10 mouse cellular contexts compared by ENCODE assay signal in the genomic region with DNA sequence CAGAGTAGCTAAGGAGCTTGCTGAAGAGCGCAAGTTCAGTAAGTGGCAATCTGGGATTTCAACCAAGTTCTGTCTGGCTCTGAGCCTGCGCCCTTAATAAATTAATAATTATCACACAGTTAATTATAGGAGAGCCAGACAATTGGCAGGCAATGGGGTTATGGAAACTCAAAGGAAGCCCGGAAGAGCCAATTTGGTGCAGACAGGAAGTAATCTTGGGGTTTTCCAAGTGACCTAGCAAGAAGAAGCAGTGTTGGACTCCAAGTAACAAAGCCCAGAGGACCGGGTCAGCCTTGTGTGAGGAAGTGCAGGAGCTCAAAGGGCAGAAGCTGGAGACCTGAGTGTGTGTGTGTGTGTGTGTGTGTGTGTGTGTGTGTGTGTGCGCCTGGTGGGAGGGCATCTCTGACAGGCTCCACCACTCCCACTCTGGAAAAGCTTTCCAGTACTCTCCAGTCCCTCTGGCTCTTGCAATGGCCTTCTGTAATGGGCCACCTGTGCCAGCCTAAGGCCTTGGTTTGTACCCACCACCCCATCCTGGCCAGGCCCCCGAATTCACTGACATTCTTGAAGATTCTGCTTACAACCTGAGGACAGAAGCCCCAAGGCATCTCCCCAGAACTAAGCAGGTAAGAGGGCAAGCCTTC.
DNase-seq lines count a peak whose midpoint lies in the region; ATAC-seq and TF ChIP-seq lines count a peak whose summit lies in the region.
"Had no signal": no experiment of that assay in that cellular context is flagged by ENCODE, and none has a peak within 500 bp of the region (broad histone marks: within the 10 kb centered on the region; RNA-seq: fewer than 3 reads in every experiment).

No protein-coding gene starts in this region.

- WGBS in forebrain, postnatal 0 days = 43% methylated on average over 6 of the region's 6 CpGs
- WGBS in forebrain, embryonic 13.5 days = 68% methylated on average over 6 of the region's 6 CpGs
- 61% methylated on average over 6 of the region's 6 CpGs for WGBS in stomach, postnatal 0 days
- 89% methylated on average over 6 of the region's 6 CpGs for WGBS in thymus, adult 2 months

- H3K4me1 ChIP-seq in forebrain, postnatal 0 days (ENCODE audit: insufficient read depth) = peaks cover 5% of the 10 kb centered on the region; the same call in 1 of the 2 replicates
- peaks cover 26% of the 10 kb centered on the region for H3K4me1 ChIP-seq in forebrain, embryonic 13.5 days
- no peaks in the 10 kb centered on the region for H3K4me1 ChIP-seq in stomach, postnatal 0 days (replicated peaks; ENCODE audit: control insufficient read depth, insufficient read depth)
- H3K4me1 ChIP-seq in thymus, adult 2 months (replicated peaks; ENCODE audit: control insufficient read depth, insufficient read depth, low read length) = no peaks in the 10 kb centered on the region

- H3K4me2 ChIP-seq in forebrain, postnatal 0 days (ENCODE audit: low read depth) = no peak overlapping the region
- H3K4me2 ChIP-seq in forebrain, embryonic 13.5 days = no peak overlapping the region
- no peak overlapping the region for H3K4me2 ChIP-seq in stomach, postnatal 0 days (replicated peaks; ENCODE audit: low read depth)

- H3K9me3 ChIP-seq in forebrain, postnatal 0 days (ENCODE audit: low read length) = no peaks in the 10 kb centered on the region
- H3K9me3 ChIP-seq in forebrain, embryonic 13.5 days (replicated peaks) = no peaks in the 10 kb centered on the region
- H3K9me3 ChIP-seq in stomach, postnatal 0 days (ENCODE audit: control insufficient read depth, low read length) = no peaks in the 10 kb centered on the region

- TF ChIP-seq POLR2A in thymus, adult 2 months (IDR thresholded peaks at IDR 0.05; ENCODE audit: control insufficient read depth, extremely low read depth, insufficient read depth, low read length, poor library complexity) = no peak

- H3K9ac ChIP-seq in forebrain, postnatal 0 days = no peak overlapping the region
- no peak overlapping the region for H3K9ac ChIP-seq in forebrain, embryonic 13.5 days
- H3K9ac ChIP-seq in stomach, postnatal 0 days (ENCODE audit: low read length) = no peak overlapping the region

- H3K27ac ChIP-seq in forebrain, postnatal 0 days (ENCODE audit: low read depth, low read length) = no peak overlapping the region; the same call in 1 of the 2 replicates
- no peak overlapping the region; the same call in 1 of the 2 replicates for H3K27ac ChIP-seq in forebrain, embryonic 13.5 days
- H3K27ac ChIP-seq in stomach, postnatal 0 days (replicated peaks) = no peak overlapping the region
- no peak overlapping the region for H3K27ac ChIP-seq in thymus, adult 2 months (ENCODE audit: control insufficient read depth, insufficient read depth, low read length)

- TF ChIP-seq CTCF in forebrain, postnatal 0 days (IDR thresholded peaks at IDR 0.05; ENCODE audit: low read depth) = no peak
- TF ChIP-seq CTCF in stomach, postnatal 0 days (IDR thresholded peaks at IDR 0.05; ENCODE audit: low read depth) = no peak
- no peak for TF ChIP-seq CTCF in thymus, adult 2 months (IDR thresholded peaks at IDR 0.05; ENCODE audit: borderline replicate concordance, control insufficient read depth, extremely low read depth, insufficient read depth, low read length, poor library complexity)

- peak; percentile 60 for DNase-seq in forebrain, postnatal 0 days
- peak; percentile 79 for DNase-seq in retina, postnatal 1 day
- no peak for DNase-seq in retina, embryonic 14.5 days (ENCODE audit: low spot score)
- peak; percentile 75 for DNase-seq in kidney, postnatal 10 days
- no peak for DNase-seq in stomach, postnatal 0 days (ENCODE audit: low spot score)
- no peak for DNase-seq in frontal cortex, postnatal 25 days (ENCODE audit: low spot score in 2 of 2)
- DNase-seq in thymus, adult 2 months = no peak
- DNase-seq: adrenal gland, postnatal 10 days had no signal

- H3K4me3 ChIP-seq in forebrain, postnatal 0 days (ENCODE audit: low read depth, low read length) = no peak overlapping the region
- H3K4me3 ChIP-seq in forebrain, embryonic 13.5 days = no peak overlapping the region
- no peak overlapping the region for H3K4me3 ChIP-seq in stomach, postnatal 0 days (ENCODE audit: low read depth, low read length)
- no peak overlapping the region for H3K4me3 ChIP-seq in thymus, adult 2 months (ENCODE audit: control insufficient read depth, insufficient read depth, low read length)

- no peaks in the 10 kb centered on the region; the same call in 1 of the 2 replicates for H3K36me3 ChIP-seq in forebrain, postnatal 0 days (ENCODE audit: insufficient read depth)
- no peaks in the 10 kb centered on the region for H3K36me3 ChIP-seq in forebrain, embryonic 13.5 days (ENCODE audit: poor library complexity, severe bottlenecking)
- H3K36me3 ChIP-seq in stomach, postnatal 0 days (ENCODE audit: control insufficient read depth, insufficient read depth, low read length) = no peaks in the 10 kb centered on the region
- H3K36me3 ChIP-seq in thymus, adult 2 months (ENCODE audit: control insufficient read depth, insufficient read depth, low read length) = no peaks in the 10 kb centered on the region

- no peaks in the 10 kb centered on the region for H3K27me3 ChIP-seq in forebrain, postnatal 0 days (ENCODE audit: insufficient read depth, low read length)
- H3K27me3 ChIP-seq in forebrain, embryonic 13.5 days = no peaks in the 10 kb centered on the region
- H3K27me3 ChIP-seq in stomach, postnatal 0 days (ENCODE audit: control insufficient read depth, insufficient read depth, low read length) = no peaks in the 10 kb centered on the region
- no peaks in the 10 kb centered on the region for H3K27me3 ChIP-seq in thymus, adult 2 months (ENCODE audit: control insufficient read depth, insufficient read depth, low read length)
- H3K27me3 ChIP-seq: CH12.LX had no signal

- no peak for TF ChIP-seq EP300 in stomach, postnatal 0 days (optimal IDR thresholded peaks at IDR 0.05)

- ATAC-seq in forebrain, postnatal 0 days = peak; percentile 49
- ATAC-seq in forebrain, embryonic 13.5 days = no peak
- peak; percentile 45; the same call in 1 of the 2 replicates for ATAC-seq in stomach, postnatal 0 days (ENCODE audit: low FRiP score, low TSS enrichment)

Comparison
In these comparisons a context has a peak if more than half of its experiments do, and no peak if none do; other contexts are left out.
1. DNase-seq: peak in forebrain, postnatal 0 days (single experiment), retina, postnatal 1 day (single experiment) and kidney, postnatal 10 days (single experiment); none in retina, embryonic 14.5 days (single experiment), stomach, postnatal 0 days (single experiment), frontal cortex, postnatal 25 days (0 of 2) and thymus, adult 2 months (single experiment).